Mouse (Mus musculus) c-Kit-positive CD71-positive TER-119-positive erythroid progenitor cells, embryonic 14.5 days (primary cell): ENCODE measurements around the gene Rae1.

Source experiments
- DNase-seq: peaks from one replicate; pipeline ENCODE4 v3.0.0-alpha.2; 2013; ENCODE audit warnings: low spot score

The Rae1 gene

DNA sequence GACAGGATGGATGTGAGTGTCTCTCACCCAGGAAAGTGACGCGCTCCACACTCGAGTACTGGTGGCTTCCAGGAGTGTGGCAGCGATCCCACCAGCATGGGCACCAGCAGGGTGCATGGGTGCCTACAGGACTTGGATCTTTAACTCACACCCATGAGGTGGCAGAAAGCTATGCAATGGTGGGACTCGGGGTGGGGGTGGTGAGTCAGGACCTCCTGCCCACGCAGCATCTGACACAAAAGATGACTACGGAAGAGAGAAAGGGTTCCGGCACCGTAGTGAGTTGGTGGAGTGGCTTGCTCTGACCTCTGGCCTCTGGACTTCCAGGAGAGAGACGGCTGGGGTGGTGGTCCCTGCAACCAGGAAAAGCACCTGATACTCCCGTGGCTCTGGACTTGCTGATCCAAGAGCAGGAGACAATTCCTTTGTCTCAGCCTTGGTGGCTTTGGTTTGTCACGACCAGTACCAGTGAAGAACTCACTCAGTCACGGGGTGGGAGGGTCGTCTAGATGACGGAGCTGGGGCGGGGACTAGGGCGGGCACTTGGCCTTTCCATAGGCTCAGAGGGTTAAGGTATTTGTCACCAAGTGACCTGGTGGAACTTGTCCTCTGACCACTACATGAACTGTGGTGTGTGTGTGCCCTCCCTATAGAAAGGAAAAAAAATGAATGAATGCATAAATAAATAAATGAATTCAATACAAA, 48.3 kb downstream of the Rae1 start:
- no peak for DNase-seq

DNA sequence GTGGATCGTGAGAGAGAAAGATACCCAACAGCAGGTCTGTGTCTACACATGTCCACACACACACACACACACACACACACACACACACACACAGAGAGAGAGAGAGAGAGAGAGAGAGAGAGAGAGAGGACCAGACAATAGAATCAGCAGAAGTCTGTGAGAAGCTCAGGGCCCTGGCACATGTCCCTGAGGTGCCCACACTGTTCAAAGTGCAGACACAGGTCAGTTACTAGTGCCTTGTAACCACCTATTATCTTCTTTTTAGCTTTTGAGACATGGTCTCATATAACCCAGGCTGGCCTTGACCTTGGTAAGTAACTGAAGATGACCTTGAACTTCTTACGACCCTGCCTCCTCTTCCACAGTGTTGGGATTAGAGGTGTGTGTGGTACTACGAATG, 49.3 kb downstream of the Rae1 start:
- DNase-seq = no peak

DNA sequence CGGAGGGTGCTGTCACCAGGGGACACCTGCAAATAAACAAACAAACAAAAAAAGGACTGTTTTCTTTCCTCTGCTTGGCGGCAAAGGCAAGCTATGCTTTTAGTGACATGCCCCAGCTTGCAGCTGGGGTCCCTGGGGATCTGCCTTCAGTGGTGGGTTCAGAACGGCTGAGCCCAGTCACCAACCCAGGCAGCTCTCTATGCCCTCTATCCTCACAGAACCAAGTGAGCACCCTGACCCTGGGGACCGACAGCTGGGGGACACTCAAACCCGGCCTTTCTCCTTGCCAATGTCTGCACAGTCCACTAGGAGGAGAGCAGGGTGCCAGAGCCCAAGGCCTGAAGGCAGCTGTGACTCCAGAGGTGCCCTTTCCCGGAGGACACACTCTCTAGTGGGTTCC, 49.9 kb downstream of the Rae1 start:
- no peak for DNase-seq

DNA sequence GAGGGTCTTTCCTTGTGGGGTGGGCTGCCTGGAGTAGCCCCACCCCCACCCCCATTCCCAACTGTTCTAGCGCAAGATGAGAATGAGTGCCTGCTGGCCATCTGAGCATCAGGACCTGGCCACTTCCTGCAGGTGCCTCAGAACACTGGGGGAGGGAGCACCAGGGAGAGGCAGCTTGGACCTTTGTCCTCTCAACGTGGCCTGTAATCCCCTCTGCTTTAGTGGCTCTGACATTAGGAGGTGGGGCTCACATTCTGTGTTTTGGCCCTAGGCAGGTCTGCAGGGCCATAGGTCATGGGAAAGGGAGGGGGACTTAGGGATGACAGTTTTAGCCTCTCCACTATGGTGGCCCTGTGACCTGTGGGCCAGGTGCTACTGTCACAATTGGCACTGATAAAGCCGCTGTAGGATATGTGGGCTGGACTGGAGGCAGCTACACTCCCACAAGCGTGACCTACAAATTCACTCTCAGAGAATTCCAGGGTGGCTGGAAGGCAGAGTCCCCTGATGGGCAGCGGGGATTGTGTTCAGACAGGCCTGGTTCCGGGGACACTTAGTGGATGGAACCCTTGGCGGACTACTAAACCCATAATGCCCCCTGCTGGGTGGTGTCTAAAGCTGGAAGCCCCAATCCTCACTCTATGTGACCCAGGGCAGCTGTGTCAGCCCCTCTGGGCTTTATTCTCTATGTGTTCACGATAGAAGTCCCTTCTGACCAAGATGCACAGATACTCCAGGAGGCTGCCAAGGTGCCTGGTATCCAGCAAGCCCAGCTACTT, 50.9 kb downstream of the Rae1 start:
- DNase-seq = no peak

DNA sequence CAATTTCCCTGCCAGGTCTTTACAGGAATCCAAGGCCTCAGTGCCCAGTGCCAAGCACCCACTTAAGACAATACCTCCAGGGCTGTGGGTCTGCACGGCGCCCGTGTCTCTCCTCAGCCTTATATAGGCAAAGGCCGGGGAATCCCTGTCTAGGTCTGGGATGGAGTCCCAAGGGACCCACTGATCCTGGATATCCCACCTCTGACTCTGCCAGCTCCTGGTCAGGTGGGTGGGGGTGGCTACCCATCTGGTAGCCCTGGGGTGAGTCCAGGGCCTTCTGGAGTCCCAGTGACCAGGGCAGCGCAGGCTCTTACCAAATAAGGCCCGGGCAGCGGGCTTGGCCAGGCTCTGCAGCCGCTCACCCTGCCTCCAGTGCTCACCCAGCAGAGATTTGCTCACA, 53.0 kb downstream of the Rae1 start:
- DNase-seq = no peak

DNA sequence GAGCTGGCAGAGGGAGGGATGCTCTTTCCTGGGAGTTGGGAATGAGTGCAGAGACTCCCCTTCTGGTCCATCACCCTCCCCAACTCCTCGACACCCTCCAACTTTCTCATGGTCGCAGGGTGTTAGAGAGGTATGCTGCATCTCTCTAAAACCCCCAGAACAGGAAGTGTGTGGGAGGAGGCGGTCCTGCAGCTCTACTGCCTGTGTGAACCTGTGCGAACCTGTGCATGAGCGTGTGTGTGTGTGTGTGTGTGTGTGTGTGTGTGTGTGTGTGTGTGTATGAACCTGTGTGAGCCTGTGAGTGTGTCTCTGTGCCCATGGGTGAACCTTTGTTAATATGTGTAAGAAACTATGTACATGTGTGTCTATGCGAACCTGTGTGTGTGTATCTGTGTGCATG, 53.9 kb downstream of the Rae1 start:
- DNase-seq = no peak

DNA sequence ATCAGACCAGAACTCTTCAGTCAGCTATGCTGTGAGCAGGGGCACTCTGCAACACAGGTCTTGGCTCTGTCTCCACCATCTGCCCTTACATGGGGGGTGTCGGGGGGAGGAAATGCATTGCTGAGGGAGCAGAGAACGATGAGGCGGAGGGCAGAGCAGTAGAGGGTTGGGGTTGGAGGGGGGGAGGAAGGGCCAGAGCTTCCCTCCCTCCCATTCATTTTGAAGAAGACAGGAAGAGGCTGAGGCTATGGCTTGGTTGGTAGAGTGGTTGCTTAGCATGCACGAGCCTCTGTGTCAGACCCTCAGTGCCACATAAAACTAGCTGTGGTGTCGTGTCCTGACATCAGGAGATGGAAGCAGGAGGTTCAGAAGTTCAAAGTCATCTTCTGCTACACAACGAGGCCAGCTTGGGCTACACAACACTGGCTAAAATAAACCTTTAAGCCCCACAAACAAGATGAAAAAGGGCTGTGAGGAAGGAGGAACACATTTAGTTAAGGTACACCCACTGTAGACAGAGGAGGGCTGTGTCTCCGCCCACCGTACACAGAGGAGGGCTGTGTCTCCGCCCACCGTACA, 56.5 kb downstream of the Rae1 start:
- no peak for DNase-seq

DNA sequence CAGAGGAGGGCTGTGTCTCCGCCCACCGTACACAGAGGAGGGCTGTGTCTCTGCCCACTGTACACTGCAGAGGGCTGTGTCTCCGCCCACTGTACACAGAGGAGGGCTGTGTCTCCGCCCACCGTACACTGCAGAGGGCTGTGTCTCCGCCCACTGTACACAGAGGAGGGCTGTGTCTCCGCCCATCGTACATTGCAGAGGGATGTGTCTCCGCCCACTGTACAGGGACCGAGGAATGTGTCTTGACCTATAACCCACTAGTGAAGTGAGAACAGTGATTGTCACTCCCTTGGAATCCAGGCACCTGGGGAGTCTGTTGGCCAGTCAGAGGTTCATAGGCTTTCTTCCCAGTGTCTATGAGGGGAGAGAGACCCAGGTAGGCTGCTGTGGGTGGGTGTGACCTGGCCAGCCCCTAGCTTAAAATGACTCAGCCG, 57.0 kb downstream of the Rae1 start:
- DNase-seq = peak; percentile 65

DNA sequence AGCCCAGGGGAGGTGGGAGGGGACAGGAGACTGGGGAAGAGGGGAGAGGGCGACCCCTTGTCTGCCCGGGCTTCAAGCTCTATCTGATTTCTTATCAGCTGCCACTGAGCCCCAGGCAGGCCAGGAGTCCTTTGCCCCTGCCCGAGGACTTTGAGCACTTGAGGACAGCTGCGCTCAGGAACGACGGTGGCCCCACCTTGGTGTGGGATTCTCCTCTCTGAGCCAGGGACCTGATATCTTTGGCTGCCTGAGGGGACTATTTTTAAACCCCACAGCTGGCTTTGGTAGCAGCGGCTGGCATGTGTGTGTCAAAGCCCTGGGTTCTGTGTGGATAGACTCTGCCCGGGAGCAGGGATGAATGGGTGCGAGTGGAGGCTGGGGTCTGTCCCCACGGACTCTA, 57.7 kb downstream of the Rae1 start:
- no peak for DNase-seq

DNA sequence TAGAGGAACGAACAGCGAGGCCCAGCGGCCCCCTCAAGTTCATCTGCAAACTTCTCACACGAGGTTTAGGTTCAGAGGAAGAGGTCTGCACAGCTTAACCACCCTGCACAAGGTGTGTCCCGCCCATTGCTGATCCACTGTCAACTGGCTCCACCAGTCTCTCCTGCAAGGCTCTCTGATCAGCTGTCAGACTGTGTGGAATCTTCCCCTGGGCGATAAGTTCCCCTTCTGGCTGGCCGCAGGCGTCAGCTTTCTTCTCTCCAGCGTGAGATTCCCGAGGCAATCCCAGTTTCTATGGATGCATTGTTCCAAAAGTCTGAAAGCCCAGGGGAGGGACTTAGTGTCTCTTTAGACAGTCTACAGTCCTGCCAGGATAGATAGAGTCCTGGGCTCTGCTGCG, 58.3 kb downstream of the Rae1 start:
- no peak for DNase-seq

DNA sequence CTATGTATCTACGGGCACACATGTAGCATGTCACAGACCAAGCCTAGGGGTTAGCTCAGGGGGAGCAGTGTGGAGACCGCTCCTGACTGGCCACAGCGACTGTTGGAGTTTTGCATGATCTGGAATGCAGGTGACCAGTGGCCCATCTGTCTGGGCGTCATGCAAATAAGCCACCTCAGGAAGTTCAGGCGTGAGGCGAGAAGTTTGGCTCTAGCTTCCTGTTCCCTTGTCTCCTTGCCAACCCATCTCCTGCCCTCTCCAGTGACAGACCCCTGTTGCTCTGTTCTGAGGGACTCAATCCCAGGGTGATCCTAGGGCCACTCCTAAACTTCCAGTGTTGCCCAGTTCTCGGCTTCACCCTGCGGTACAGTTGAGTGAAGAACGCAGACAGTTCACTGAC, 60.5 kb downstream of the Rae1 start:
- DNase-seq = no peak

DNA sequence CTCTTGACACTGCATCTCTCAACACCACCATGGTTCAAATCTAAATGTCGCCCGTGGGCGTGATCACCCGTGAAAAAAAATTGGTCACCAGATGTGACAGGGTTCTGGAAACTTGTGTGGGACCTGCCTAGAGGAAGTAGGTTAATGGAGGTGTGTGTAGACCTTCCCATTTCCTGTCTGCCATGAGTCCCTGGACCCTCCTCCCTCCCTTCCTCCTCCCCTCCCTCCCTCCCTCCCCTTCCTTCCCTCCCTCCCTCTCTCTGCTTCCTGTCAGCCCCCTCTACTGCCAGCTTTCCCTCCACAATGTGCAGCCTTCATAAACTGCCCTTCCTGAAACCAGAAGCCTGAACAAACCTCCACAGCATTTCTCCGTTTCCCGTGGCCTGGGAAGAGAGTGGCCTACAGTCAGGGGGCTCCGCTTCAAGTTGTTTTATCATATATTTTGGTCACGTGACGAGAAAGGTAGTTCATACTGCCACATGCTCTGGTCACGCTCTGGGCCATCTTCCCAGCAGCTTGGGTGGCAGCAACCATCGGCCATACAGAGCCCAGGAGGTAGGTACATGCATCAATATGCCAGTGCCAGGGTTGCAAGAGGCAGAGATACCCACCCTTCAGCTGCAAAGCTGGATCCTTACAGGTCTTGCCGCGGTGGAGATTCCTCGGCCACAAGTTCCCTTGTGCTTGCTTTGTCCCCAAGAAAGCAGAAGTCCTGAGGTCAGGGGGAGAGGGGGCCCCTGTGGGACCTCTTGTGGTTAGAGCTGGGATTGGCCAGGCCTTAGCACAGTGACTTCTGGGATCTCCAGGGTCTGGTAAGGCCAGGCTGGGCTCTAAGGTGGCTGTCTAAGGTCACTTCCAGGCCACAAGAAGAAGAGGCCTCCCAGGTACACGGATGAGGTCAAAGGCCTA, 61.8 kb downstream of the Rae1 start:
- DNase-seq = no peak

DNA sequence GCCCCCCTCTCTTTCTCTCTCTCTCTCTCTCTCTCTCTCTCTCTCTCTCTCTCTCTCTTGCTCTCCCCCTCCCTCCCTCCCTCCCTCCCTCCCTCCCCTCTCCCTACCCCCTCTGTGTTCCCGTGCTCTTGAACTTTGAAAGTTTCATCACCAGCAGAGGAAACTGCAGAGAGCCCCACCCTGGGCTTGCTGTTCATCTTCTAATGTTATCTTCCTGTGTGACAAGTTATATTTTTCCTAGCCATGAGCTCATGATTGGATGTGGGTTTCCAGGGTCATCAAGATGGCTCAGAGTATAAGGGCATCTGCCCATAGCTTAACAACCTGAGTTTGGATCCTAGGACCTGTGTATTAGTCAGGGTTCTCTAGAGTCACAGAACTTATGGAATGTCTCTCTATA, 63.3 kb downstream of the Rae1 start:
- no peak for DNase-seq

DNA sequence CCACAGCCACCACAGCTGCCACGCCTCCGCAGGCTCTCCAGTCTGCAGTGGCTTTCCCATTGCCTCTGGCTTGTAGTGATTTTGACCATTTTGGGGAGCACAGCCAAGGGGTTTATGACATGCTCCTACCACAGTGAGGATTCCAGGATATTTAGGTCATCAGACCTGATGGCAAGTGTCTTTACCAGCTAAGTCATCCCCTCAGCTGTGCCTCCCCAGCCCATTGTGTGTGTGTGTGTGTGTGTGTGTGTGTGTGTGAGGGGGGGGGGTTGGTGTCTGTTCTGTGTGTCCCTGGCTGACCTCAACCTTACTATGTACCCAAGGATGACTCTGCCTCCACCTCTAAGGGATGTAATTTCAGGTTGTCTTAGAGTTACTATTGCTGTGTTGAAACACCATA, 64.9 kb downstream of the Rae1 start:
- DNase-seq = no peak
